Mouse (Mus musculus) stomach, postnatal 0 days (tissue): ENCODE data around the gene Stk4. TPM values are rescaled to one million over a fixed set of nuclear protein-coding genes. Genes with fewer than 3 reads are reported as not detected.

Experiments used
- ATAC-seq: fragments of 200-750 bp; cut with Nextera tagmentation; 2 replicates; pipeline ENCODE4 v1.8.0; 2017; ENCODE audit not compliant: low FRiP score, low TSS enrichment
- DNase-seq: peaks from one replicate; pipeline ENCODE4 v3.0.0-alpha.2; 2016; ENCODE audit warnings: low spot score
- H3K27ac ChIP-seq: fragments of 300-500 bp; sonication (generic); replicated peaks from 2 replicates; pipeline ENCODE4 v1.5.1; 2014; ENCODE audit warnings: mild to moderate bottlenecking, control low read depth
- H3K27me3 ChIP-seq: fragments of 300-500 bp; sonication (generic); 2 replicates; pipeline ENCODE4 v1.6.1; 2014; ENCODE audit warnings: low read length; ENCODE audit not compliant: control insufficient read depth, insufficient read depth
- H3K36me3 ChIP-seq: fragments of 300-500 bp; sonication (generic); 2 replicates; pipeline ENCODE4 v1.6.1; 2014; ENCODE audit warnings: low read length, mixed read lengths; ENCODE audit not compliant: control insufficient read depth, insufficient read depth
- H3K4me1 ChIP-seq: fragments of 300-500 bp; sonication (generic); replicated peaks from 2 replicates; pipeline ENCODE4 v1.6.1; 2014; ENCODE audit warnings: antibody characterized with exemption; ENCODE audit not compliant: control insufficient read depth, insufficient read depth
- H3K4me2 ChIP-seq: fragments of 300-500 bp; sonication (generic); replicated peaks from 2 replicates; pipeline ENCODE4 v1.6.1; 2014; ENCODE audit warnings: low read depth, mild to moderate bottlenecking, control low read depth, moderate library complexity
- H3K4me3 ChIP-seq: fragments of 300-500 bp; sonication (generic); 2 replicates; pipeline ENCODE4 v1.5.1; 2014; ENCODE audit warnings: low read depth, low read length, control low read depth
- H3K9ac ChIP-seq: fragments of 300-500 bp; sonication (generic); 2 replicates; pipeline ENCODE4 v1.6.1; 2014; ENCODE audit warnings: mild to moderate bottlenecking, low read length, control low read depth, mixed read lengths
- H3K9me3 ChIP-seq: fragments of 300-500 bp; sonication (generic); 2 replicates; pipeline ENCODE4 v1.6.1; 2016; ENCODE audit warnings: low read length; ENCODE audit not compliant: control insufficient read depth
- CTCF ChIP-seq: IDR thresholded peaks from 2 replicates; pipeline ENCODE4 v1.5.1; 2016; ENCODE audit warnings: antibody characterized with exemption, low read depth, mild to moderate bottlenecking, moderate library complexity
- EP300 ChIP-seq: optimal IDR thresholded peaks from 2 replicates; pipeline ENCODE3; 2016; ENCODE audit warnings: antibody characterized with exemption
- WGBS: fragments of 180-500 bp; shearing (Covaris S2); extraction: QIAGEN DNeasy Blood & Tissue Kit; methylation state at CpG from one replicate; pipeline ENCODE4 v1.1.7; 2014; 5-methylcytosine and 5-hydroxymethylcytosine counted together
- polyA plus RNA-seq: library from polyadenylated mRNA; unstranded; fragments of >200 nt; fragmentation: Nextera tagmentation; extraction: Ambion mirVana; gene quantifications from 2 replicates; pipeline ENCODE4 v1.2.1, GENCODE M21; 2015

Gene Stk4
- polyA plus RNA-seq, 1 experiment from 2014 or later: 13.6 TPM

GRCm38 (mm10) chr2:164073918-164074578 is 3.9 kb downstream of the Stk4 start:
- DNase-seq (peak; percentile 99), ATAC-seq (peak; percentile 90)
- WGBS: under 1% methylated on average over 48 of the region's 48 CpGs
- H3K4me3 ChIP-seq: peak overlapping the region; percentile 87
- H3K36me3 ChIP-seq: no peaks in the 10 kb centered on the region
- H3K4me1 ChIP-seq: peaks cover 3% of the 10 kb centered on the region; the same call in 1 of the 2 replicates
- no peaks in the 10 kb centered on the region for H3K27me3 ChIP-seq
- H3K9ac ChIP-seq: peak overlapping the region; percentile 82
- H3K4me2 ChIP-seq: peak overlapping the region; percentile 81
- no peak for TF ChIP-seq EP300
- peak; percentile 94 for TF ChIP-seq CTCF
- peak overlapping the region; percentile 63 for H3K27ac ChIP-seq
- no peaks in the 10 kb centered on the region for H3K9me3 ChIP-seq

- no peak for ATAC-seq
- 23% methylated on average over 5 of the region's 5 CpGs for WGBS
Observed at GRCm38 (mm10) chr2:164075088-164075487, 5.0 kb downstream of the Stk4 start.

GRCm38 (mm10) chr2:164076874-164077425 is 6.8 kb downstream of the Stk4 start:
- no peak for DNase-seq
- H3K4me3 ChIP-seq: no peak overlapping the region
- peaks cover 9% of the 10 kb centered on the region for H3K36me3 ChIP-seq
- no peak overlapping the region for H3K27ac ChIP-seq
- H3K9ac ChIP-seq: no peak overlapping the region
- no peaks in the 10 kb centered on the region for H3K4me1 ChIP-seq
- no peaks in the 10 kb centered on the region for H3K27me3 ChIP-seq
- no peak overlapping the region for H3K4me2 ChIP-seq
- no peak for TF ChIP-seq EP300
- TF ChIP-seq CTCF: no peak
- H3K9me3 ChIP-seq: no peaks in the 10 kb centered on the region
- WGBS: 78% methylated on average over 8 of the region's 8 CpGs
- ATAC-seq: no peak

More at GRCm38 (mm10) chr2:164075088-164075487, 5.0 kb downstream of the Stk4 start:
- peak overlapping the region; percentile 87 for H3K4me3 ChIP-seq
- H3K4me1 ChIP-seq: peaks cover under 1% of the 10 kb centered on the region; the same call in 1 of the 2 replicates
- H3K9ac ChIP-seq: no peak overlapping the region
- no peaks in the 10 kb centered on the region for H3K9me3 ChIP-seq
- H3K27ac ChIP-seq: no peak overlapping the region; the same call in 1 of the 2 replicates
- TF ChIP-seq EP300: no peak
- TF ChIP-seq CTCF: no peak
- DNase-seq: peak; percentile 35
- no peaks in the 10 kb centered on the region for H3K27me3 ChIP-seq
- peak overlapping the region; percentile 81 for H3K4me2 ChIP-seq
- no peaks in the 10 kb centered on the region for H3K36me3 ChIP-seq

GRCm38 (mm10) chr2:164077875-164078274 is 7.8 kb downstream of the Stk4 start:
- Histone ChIP-seq H3K4me3 (no peak overlapping the region), H3K4me1 (no peaks in the 10 kb centered on the region), H3K4me2 (no peak overlapping the region), H3K27ac (no peak overlapping the region), H3K27me3 (no peaks in the 10 kb centered on the region), H3K9ac (no peak overlapping the region), H3K36me3 (peaks cover 9% of the 10 kb centered on the region), H3K9me3 (no peaks in the 10 kb centered on the region)
- no peak for ATAC-seq
- DNase-seq: no peak
- 55% methylated on average over 5 of the region's 5 CpGs for WGBS
- no peak for TF ChIP-seq CTCF
- TF ChIP-seq EP300: no peak

- Histone ChIP-seq H3K27me3 (no peaks in the 10 kb centered on the region), H3K4me3 (no peak overlapping the region), H3K9me3 (no peaks in the 10 kb centered on the region), H3K9ac (no peak overlapping the region), H3K27ac (no peak overlapping the region), H3K4me2 (no peak overlapping the region), H3K36me3 (peaks cover 15% of the 10 kb centered on the region), H3K4me1 (no peaks in the 10 kb centered on the region)
- no peak for ATAC-seq
- no peak for DNase-seq
- TF ChIP-seq CTCF (no peak), EP300 (no peak)
- 75% methylated on average over 6 of the region's 6 CpGs for WGBS
Observed at GRCm38 (mm10) chr2:164079488-164079887, 9.4 kb downstream of the Stk4 start.

- DNase-seq (no peak), ATAC-seq (no peak)
- 95% methylated on average over 10 of the region's 10 CpGs for WGBS
- Histone ChIP-seq H3K9ac (no peak overlapping the region), H3K27ac (no peak overlapping the region), H3K4me3 (no peak overlapping the region), H3K4me2 (no peak overlapping the region), H3K4me1 (no peaks in the 10 kb centered on the region), H3K27me3 (no peaks in the 10 kb centered on the region), H3K9me3 (no peaks in the 10 kb centered on the region), H3K36me3 (peaks cover 15% of the 10 kb centered on the region)
- TF ChIP-seq CTCF (no peak), EP300 (no peak)
Observed at GRCm38 (mm10) chr2:164081577-164081976, 11.5 kb downstream of the Stk4 start.
